Mouse (Mus musculus) E14TG2a.4 (cell line): ENCODE data around the gene Hoxb7.

Experiments
- H3K27me3 ChIP-seq: 2 replicates; pipeline ENCODE4 v1.6.1; 2014; ENCODE audit warnings: low read length, control low read depth; ENCODE audit not compliant: insufficient read depth
- H3K36me3 ChIP-seq: 2 replicates; pipeline ENCODE4 v1.6.1; 2014; ENCODE audit warnings: low read length, control low read depth; ENCODE audit not compliant: insufficient read depth
- H3K4me1 ChIP-seq: replicated peaks from 2 replicates; pipeline ENCODE4 v1.6.1; 2014; ENCODE audit warnings: low read depth, low read length, control low read depth
- H3K4me3 ChIP-seq: replicated peaks from 2 replicates; pipeline ENCODE4 v1.5.1; 2014; ENCODE audit warnings: mild to moderate bottlenecking, low read length
- H3K9me3 ChIP-seq: 2 replicates; pipeline ENCODE4 v1.6.1; 2014; ENCODE audit warnings: low read length, control low read depth
- CTCF ChIP-seq: conservative IDR thresholded peaks from 2 replicates; pipeline ENCODE4 v1.5.1; 2014; ENCODE audit warnings: low read length
- NANOG ChIP-seq: IDR thresholded peaks from 2 replicates; pipeline ENCODE4 v1.6.1; 2014; ENCODE audit warnings: borderline replicate concordance, low read length, mixed read lengths
- POU5F1 ChIP-seq: IDR thresholded peaks from 2 replicates; pipeline ENCODE4 v1.6.1; 2014; ENCODE audit warnings: low read length, borderline replicate concordance

Hoxb7 gene

DNA sequence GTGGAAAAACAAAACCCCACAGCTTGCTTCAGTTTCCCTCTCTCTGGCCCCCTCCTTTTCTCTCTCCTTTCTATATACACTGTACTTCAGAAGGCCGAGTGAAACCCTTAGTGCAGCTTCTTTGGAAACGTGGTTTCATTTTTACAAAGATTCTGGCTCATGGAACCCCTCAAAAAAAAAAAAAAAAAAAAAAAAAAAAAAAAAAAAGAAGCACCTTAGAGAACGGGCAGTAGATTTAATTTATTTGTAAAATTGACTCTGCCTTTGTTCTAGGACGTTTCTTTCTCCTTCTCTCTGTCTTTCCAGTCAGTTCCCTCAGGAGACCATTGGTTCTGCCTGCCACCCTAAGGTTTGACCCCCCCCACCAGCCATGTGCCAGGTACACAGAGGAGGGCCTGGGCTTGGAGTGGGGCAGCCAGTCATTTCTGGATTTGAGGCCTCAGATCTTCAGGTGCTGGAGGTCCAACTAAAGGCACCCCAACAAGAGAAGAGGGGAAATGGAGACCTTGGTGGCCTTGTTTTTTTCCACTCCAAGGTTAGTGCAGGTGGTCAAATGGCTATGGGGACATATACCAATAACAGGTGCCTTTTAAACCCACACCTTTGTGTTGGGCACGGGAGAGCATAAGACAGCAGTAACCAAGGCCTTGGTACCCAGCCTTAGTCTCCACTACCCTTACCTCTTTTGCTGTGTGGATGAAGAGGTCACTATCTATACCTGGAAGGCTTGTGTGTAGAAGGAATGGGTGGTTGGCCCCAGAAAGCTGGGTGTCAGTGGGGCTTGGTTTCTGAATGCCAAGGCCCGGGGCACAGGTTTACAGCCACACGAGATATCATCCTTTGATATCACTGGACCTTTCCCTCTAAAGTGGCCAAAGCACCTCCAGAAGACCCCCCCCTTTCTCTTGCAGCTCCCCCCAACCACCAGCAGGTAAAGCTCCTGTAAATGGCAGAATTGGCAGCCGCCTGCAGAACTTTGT lies 5.7 kb upstream of the Hoxb7 start:
- TF ChIP-seq CTCF = no peak
- no peak for TF ChIP-seq NANOG
- TF ChIP-seq POU5F1 = no peak
- H3K36me3 ChIP-seq = no peaks in the 10 kb centered on the region
- H3K4me3 ChIP-seq = no peak overlapping the region
- H3K27me3 ChIP-seq = peaks cover 95% of the 10 kb centered on the region
- H3K4me1 ChIP-seq = peaks cover 50% of the 10 kb centered on the region
- H3K9me3 ChIP-seq = no peaks in the 10 kb centered on the region

GRCm38 (mm10) chr11:96281396-96281795 lies 5.0 kb upstream of the Hoxb7 start:
- H3K4me3 ChIP-seq = no peak overlapping the region
- TF ChIP-seq POU5F1 = no peak
- no peak for TF ChIP-seq NANOG
- no peak for TF ChIP-seq CTCF
- H3K27me3 ChIP-seq = peaks cover 95% of the 10 kb centered on the region
- no peaks in the 10 kb centered on the region for H3K9me3 ChIP-seq
- H3K4me1 ChIP-seq = peaks cover 57% of the 10 kb centered on the region
- no peaks in the 10 kb centered on the region for H3K36me3 ChIP-seq

GRCm38 (mm10) chr11:96281855-96282570 lies 4.4 kb upstream of the Hoxb7 start, which contains the start of gene Hoxb8:
Gene Hoxb8, plus strand, starts transcription at chr11:96281905.
- Histone ChIP-seq H3K4me3 (0 out of 2 replicates have a peak within 1 kb of the TSS, but pooled peaks have one; percentile 7), H3K4me1 (peaks cover 57% of the 10 kb centered on the region), H3K36me3 (no peaks in the 10 kb centered on the region), H3K27me3 (peaks cover 95% of the 10 kb centered on the region), H3K9me3 (no peaks in the 10 kb centered on the region)
- TF ChIP-seq POU5F1 (no peak), CTCF (no peak), NANOG (no peak)

GRCm38 (mm10) chr11:96282795-96283430 lies 3.5 kb upstream of the Hoxb7 start:
- Histone ChIP-seq H3K4me1 (peaks cover 58% of the 10 kb centered on the region), H3K27me3 (peaks cover 95% of the 10 kb centered on the region), H3K36me3 (no peaks in the 10 kb centered on the region), H3K9me3 (no peaks in the 10 kb centered on the region), H3K4me3 (peak overlapping the region; percentile 41)
- TF ChIP-seq CTCF = no peak
- no peak for TF ChIP-seq NANOG
- no peak for TF ChIP-seq POU5F1

DNA sequence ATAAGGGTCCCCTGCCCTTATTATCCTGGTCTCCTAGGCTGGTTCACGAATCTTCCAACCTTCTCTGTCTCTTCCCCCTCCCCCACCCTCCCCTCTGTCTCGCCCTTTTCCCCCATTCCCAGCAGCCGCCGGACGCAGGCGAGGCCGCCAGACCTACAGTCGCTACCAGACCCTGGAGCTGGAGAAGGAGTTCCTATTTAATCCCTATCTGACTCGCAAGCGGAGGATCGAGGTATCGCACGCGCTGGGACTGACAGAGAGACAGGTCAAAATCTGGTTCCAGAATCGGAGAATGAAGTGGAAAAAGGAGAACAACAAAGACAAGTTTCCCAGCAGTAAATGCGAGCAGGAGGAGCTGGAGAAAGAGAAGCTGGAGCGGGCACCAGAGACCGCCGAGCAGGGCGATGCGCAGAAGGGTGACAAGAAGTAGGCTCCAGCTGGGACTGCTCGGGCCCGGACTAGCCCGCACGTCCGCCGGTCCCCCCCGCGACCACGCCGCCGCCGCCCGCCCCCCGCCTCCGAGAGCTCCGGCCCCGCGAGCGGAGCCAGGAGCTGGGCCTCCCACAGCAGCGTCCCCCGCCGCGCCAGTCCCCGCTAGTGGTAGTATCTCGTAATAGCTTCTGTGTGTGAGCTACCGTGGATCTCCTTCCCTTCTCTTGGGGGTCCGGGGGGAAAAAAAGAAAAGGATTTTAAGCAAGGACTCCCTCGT lies 2.2 kb upstream of the Hoxb7 start:
- H3K4me3 ChIP-seq = peak overlapping the region; percentile 41
- no peaks in the 10 kb centered on the region for H3K36me3 ChIP-seq
- H3K27me3 ChIP-seq = peaks cover 98% of the 10 kb centered on the region
- TF ChIP-seq CTCF (no peak), NANOG (no peak), POU5F1 (no peak)
- H3K4me1 ChIP-seq = peaks cover 55% of the 10 kb centered on the region
- H3K9me3 ChIP-seq = no peaks in the 10 kb centered on the region

GRCm38 (mm10) chr11:96284774-96285734 lies 1.4 kb upstream of the Hoxb7 start:
- H3K9me3 ChIP-seq = no peaks in the 10 kb centered on the region
- no peaks in the 10 kb centered on the region for H3K36me3 ChIP-seq
- H3K27me3 ChIP-seq = peaks cover 98% of the 10 kb centered on the region
- TF ChIP-seq NANOG = no peak
- no peak for TF ChIP-seq CTCF
- TF ChIP-seq POU5F1 = no peak
- peaks cover 47% of the 10 kb centered on the region for H3K4me1 ChIP-seq
- H3K4me3 ChIP-seq = peak overlapping the region; percentile 41
